Mouse (Mus musculus) kidney, embryonic 14.5 days (tissue): ENCODE measurements at regions not wholly inside any gene's neighbourhood (a gene's known extent, or its start where the extent isn't known, plus 50 kb on each side); places are given as distances from the start of the nearest gene placed in this dataset.

ENCODE experiments used
- ATAC-seq: fragments of 200-750 bp; cut with Nextera tagmentation; 2 replicates; pipeline ENCODE4 v1.8.0; 2017; ENCODE audit warnings: moderate number of reproducible peaks, mild to moderate bottlenecking, moderate TSS enrichment, moderate library complexity; ENCODE audit not compliant: low FRiP score, low TSS enrichment
- H3K27ac ChIP-seq: fragments of 300-500 bp; sonication (generic); 2 replicates; pipeline ENCODE4 v1.5.1; 2014; ENCODE audit warnings: low read depth, mild to moderate bottlenecking, low read length, moderate library complexity, mixed read lengths
- H3K27me3 ChIP-seq: fragments of 300-500 bp; sonication (generic); 2 replicates; pipeline ENCODE4 v1.6.1; 2014; ENCODE audit warnings: mild to moderate bottlenecking, low read length; ENCODE audit not compliant: control insufficient read depth, insufficient read depth
- H3K36me3 ChIP-seq: fragments of 300-500 bp; sonication (generic); 2 replicates; pipeline ENCODE4 v1.6.1; 2014; ENCODE audit warnings: low read length, mixed read lengths; ENCODE audit not compliant: control insufficient read depth, insufficient read depth
- H3K4me1 ChIP-seq: fragments of 300-500 bp; sonication (generic); 2 replicates; pipeline ENCODE4 v1.6.1; 2014; ENCODE audit warnings: low read length, mixed read lengths; ENCODE audit not compliant: control insufficient read depth, insufficient read depth
- H3K4me2 ChIP-seq: fragments of 300-500 bp; sonication (generic); replicated peaks from 2 replicates; pipeline ENCODE4 v1.6.1; 2014; ENCODE audit warnings: low read depth, mild to moderate bottlenecking, low read length
- H3K4me3 ChIP-seq: fragments of 300-500 bp; sonication (generic); 2 replicates; pipeline ENCODE4 v1.5.1; 2014; ENCODE audit warnings: mild to moderate bottlenecking, low read length
- H3K9ac ChIP-seq: fragments of 300-500 bp; sonication (generic); 2 replicates; pipeline ENCODE4 v1.6.1; 2014; ENCODE audit warnings: low read depth, mild to moderate bottlenecking, low read length, moderate library complexity
- H3K9me3 ChIP-seq: fragments of 300-500 bp; sonication (generic); 2 replicates; pipeline ENCODE4 v1.6.1; 2016; ENCODE audit warnings: low read length; ENCODE audit not compliant: control insufficient read depth
- WGBS: fragments of 180-500 bp; shearing (Covaris S2); extraction: QIAGEN DNeasy Blood & Tissue Kit; methylation state at CpG from one replicate; pipeline ENCODE4 v1.1.7; 2014; 5-methylcytosine and 5-hydroxymethylcytosine counted together

DNA sequence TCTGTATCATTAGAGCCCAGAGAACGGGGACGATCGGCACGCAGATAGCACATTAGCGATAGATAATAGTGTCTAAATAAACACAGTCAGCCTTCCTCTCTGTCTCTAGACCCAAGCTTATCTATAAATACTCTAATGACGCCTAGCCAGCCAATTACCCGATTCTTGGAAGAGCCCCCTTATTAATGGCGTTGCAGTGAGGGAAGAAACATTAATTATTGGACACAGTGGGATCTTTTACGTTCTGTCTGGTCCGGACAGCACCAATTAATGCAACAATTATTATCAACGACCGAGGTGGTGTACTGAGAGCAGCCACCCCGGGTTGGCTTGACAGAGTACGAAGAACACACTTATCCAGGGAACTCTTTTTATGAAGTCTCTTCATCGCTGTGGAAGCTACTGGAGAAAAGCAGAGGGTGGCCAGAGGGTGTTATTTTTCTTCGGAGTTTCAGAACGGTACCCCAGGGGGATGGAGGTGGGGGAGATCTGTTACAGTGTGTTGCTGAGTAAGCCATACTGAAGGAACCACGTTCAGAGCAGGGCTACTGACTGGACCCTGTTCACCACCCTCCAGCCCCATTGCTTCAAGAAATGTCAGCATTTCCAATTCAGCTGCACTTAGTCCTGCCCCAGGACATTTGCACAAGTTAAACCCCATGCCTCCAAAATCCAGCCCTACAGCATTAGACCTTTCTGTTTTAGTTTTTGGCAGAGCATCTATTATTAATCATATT, 195.6 kb downstream of the Emx2 start:
- no peak overlapping the region for H3K9ac ChIP-seq
- ATAC-seq: no peak
- H3K4me1 ChIP-seq: no peaks in the 10 kb centered on the region
- no peak overlapping the region for H3K4me3 ChIP-seq
- no peaks in the 10 kb centered on the region for H3K9me3 ChIP-seq
- H3K4me2 ChIP-seq: no peak overlapping the region
- H3K27me3 ChIP-seq: no peaks in the 10 kb centered on the region
- no peak overlapping the region for H3K27ac ChIP-seq
- 65% methylated on average over 18 of the region's 18 CpGs for WGBS
- H3K36me3 ChIP-seq: no peaks in the 10 kb centered on the region

- 96% methylated on average over 2 of the region's 2 CpGs for WGBS
These were observed 197.1 kb downstream of the Emx2 start for GRCm38 (mm10) chr19:59655321-59655720.

GRCm38 (mm10) chr19:59669793-59670192, 211.6 kb downstream of the Emx2 start:
- ATAC-seq: no peak
- H3K27me3 ChIP-seq: no peaks in the 10 kb centered on the region

More at GRCm38 (mm10) chr19:59655321-59655720, 197.1 kb downstream of the Emx2 start:
- H3K27me3 ChIP-seq: no peaks in the 10 kb centered on the region
- H3K4me2 ChIP-seq: no peak overlapping the region
- H3K9me3 ChIP-seq: no peaks in the 10 kb centered on the region
- no peaks in the 10 kb centered on the region for H3K4me1 ChIP-seq
- H3K36me3 ChIP-seq: no peaks in the 10 kb centered on the region
- H3K27ac ChIP-seq: no peak overlapping the region
- H3K9ac ChIP-seq: no peak overlapping the region
- no peak for ATAC-seq
- H3K4me3 ChIP-seq: no peak overlapping the region

GRCm38 (mm10) chr19:59673537-59673936, 215.4 kb downstream of the Emx2 start:
- no peaks in the 10 kb centered on the region for H3K36me3 ChIP-seq
- no peaks in the 10 kb centered on the region for H3K9me3 ChIP-seq
- H3K4me3 ChIP-seq: no peak overlapping the region
- H3K4me2 ChIP-seq: no peak overlapping the region
- H3K27me3 ChIP-seq: no peaks in the 10 kb centered on the region
- no peak overlapping the region for H3K9ac ChIP-seq
- H3K27ac ChIP-seq: no peak overlapping the region
- no peaks in the 10 kb centered on the region for H3K4me1 ChIP-seq
- ATAC-seq: no peak

More at GRCm38 (mm10) chr19:59669793-59670192, 211.6 kb downstream of the Emx2 start:
- Histone ChIP-seq H3K4me3 (no peak overlapping the region), H3K9ac (no peak overlapping the region), H3K36me3 (no peaks in the 10 kb centered on the region), H3K4me2 (no peak overlapping the region), H3K4me1 (no peaks in the 10 kb centered on the region), H3K27ac (no peak overlapping the region), H3K9me3 (no peaks in the 10 kb centered on the region)

DNA sequence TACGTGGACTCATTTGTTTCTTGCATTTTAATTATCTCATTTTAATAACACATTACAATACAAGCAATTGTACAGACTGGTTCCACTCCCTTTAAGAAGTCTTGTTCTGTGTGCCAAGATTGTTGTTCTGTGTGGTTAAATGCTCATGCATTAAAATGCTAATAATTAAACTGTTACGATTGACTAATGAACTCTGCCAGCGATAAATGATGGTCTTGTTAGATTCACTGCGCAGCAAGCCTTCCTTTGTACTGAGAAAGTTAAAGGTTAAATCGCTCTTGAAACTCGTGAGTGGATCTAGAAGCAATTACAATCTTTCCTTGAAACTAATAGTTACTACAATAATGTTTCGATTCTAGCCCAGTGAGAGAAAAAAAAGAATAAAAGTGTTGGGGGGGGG, 221.0 kb downstream of the Emx2 start:
- Histone ChIP-seq H3K9ac (no peak overlapping the region), H3K4me1 (no peaks in the 10 kb centered on the region; the same call in 1 of the 2 replicates), H3K27me3 (no peaks in the 10 kb centered on the region), H3K9me3 (no peaks in the 10 kb centered on the region), H3K4me2 (no peak overlapping the region), H3K27ac (0 out of 2 replicates have a peak overlapping the region, but pooled peaks have one; percentile 62), H3K4me3 (no peak overlapping the region), H3K36me3 (no peaks in the 10 kb centered on the region)
- no peak for ATAC-seq
- WGBS: 50% methylated on average over 7 of the region's 7 CpGs

DNA sequence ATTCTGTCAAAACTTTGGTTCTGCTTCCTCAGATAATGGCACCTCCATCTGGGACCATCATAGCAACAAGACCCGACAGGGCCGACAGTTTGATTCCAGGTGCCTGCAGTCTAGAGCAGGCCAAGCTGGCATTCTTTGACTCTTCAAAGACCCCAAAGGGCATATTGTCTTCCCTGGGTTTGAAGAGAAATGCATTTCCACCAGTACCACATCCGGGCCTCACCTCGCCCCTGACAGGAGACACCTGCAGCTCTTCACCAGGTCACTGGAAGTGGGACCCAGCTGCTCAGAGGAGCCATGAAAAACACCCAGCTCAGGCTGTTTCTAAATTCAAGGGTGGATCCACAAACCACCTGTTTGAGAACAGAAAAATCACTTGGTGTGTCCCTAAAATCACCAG, 222.2 kb downstream of the Emx2 start:
- H3K4me2 ChIP-seq: no peak overlapping the region
- 70% methylated on average over 4 of the region's 4 CpGs for WGBS
- H3K27ac ChIP-seq: no peak overlapping the region
- H3K4me1 ChIP-seq: no peaks in the 10 kb centered on the region; the same call in 1 of the 2 replicates
- no peak for ATAC-seq
- no peaks in the 10 kb centered on the region for H3K36me3 ChIP-seq
- no peaks in the 10 kb centered on the region for H3K27me3 ChIP-seq
- no peak overlapping the region for H3K4me3 ChIP-seq
- H3K9ac ChIP-seq: no peak overlapping the region
- H3K9me3 ChIP-seq: no peaks in the 10 kb centered on the region

DNA sequence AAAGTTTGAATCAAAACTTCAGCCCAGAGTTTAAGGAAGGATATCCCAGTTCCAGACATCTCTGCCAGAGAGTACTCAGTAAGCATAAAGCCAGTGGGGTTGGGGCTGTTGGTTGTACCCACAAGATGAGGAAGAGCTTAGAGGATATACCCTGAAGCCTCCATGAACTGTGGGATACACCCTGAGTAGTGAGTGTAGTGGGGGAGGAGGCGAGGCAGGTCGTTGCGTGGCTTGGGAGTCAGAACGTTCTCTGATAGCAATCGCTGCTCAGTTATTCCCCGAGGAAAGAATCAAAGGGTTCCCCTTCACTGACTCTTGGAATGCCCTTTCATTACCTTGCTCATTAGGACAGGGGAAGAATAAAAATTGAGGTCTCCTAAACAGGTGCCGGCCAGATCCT, 226.1 kb downstream of the Emx2 start:
- Histone ChIP-seq H3K9ac (no peak overlapping the region), H3K36me3 (no peaks in the 10 kb centered on the region), H3K27ac (no peak overlapping the region; the same call in 1 of the 2 replicates), H3K4me3 (no peak overlapping the region), H3K9me3 (no peaks in the 10 kb centered on the region), H3K4me2 (no peak overlapping the region), H3K4me1 (peaks cover 5% of the 10 kb centered on the region), H3K27me3 (no peaks in the 10 kb centered on the region)
- ATAC-seq: no peak
- WGBS: 41% methylated on average over 7 of the region's 7 CpGs

GRCm38 (mm10) chr19:59685826-59686717, 227.9 kb downstream of the Emx2 start:
- Histone ChIP-seq H3K4me2 (no peak overlapping the region), H3K36me3 (no peaks in the 10 kb centered on the region), H3K27me3 (no peaks in the 10 kb centered on the region), H3K9ac (no peak overlapping the region), H3K27ac (peak overlapping the region; percentile 83), H3K4me3 (no peak overlapping the region), H3K4me1 (peaks cover 10% of the 10 kb centered on the region; the same call in 1 of the 2 replicates), H3K9me3 (no peaks in the 10 kb centered on the region)
- peak; percentile 63 for ATAC-seq
- 45% methylated on average over 19 of the region's 19 CpGs for WGBS

DNA sequence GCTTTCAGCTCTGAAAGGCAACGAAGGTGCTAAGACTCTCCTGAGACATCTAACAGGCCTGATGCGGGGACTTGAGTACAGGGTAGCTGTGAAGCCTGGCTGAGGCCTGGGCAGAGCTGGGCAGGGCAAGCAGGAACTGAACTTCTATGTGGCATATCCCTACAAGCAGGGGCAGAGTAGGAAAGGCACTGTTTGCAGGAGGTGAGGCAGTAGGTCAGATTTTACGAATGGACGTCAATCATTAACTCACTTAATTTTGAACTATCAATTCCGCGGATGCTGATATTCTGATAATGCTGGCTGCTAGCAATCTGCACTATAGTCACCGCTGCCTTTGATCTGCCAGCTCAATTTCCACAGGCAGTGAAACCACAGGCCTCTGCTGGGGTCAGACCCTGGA, 229.0 kb downstream of the Emx2 start:
- no peak overlapping the region for H3K9ac ChIP-seq
- no peak for ATAC-seq
- H3K4me1 ChIP-seq: peaks cover 19% of the 10 kb centered on the region
- H3K27ac ChIP-seq: peak overlapping the region; percentile 83
- no peak overlapping the region for H3K4me2 ChIP-seq
- H3K36me3 ChIP-seq: no peaks in the 10 kb centered on the region
- WGBS: 65% methylated on average over 7 of the region's 7 CpGs
- H3K4me3 ChIP-seq: no peak overlapping the region
- H3K27me3 ChIP-seq: no peaks in the 10 kb centered on the region
- H3K9me3 ChIP-seq: no peaks in the 10 kb centered on the region
